Mouse (Mus musculus) frontal cortex, adult 2 months (tissue): ENCODE measurements around the gene Rnf10. TPM values are rescaled to one million over a fixed set of nuclear protein-coding genes. Genes with fewer than 3 reads are reported as not detected.

Experiments used
- DNase-seq, 2 experiments: peaks; one replicate each; pipeline ENCODE4 v3.0.0; 2022; ENCODE audit warnings: low spot score in 1 of 2; ENCODE audit errors: extremely low spot score in 1 of 2
- polyA plus RNA-seq: library from polyadenylated mRNA; depleted of rRNA; stranded (reverse); fragments of >200 nt; gene quantifications from 2 replicates; pipeline ENCODE4 v1.2.3, GENCODE M21; 2012; rRNA removed

Rnf10 gene
- polyA plus RNA-seq, 1 experiment, result 177 TPM

DNA sequence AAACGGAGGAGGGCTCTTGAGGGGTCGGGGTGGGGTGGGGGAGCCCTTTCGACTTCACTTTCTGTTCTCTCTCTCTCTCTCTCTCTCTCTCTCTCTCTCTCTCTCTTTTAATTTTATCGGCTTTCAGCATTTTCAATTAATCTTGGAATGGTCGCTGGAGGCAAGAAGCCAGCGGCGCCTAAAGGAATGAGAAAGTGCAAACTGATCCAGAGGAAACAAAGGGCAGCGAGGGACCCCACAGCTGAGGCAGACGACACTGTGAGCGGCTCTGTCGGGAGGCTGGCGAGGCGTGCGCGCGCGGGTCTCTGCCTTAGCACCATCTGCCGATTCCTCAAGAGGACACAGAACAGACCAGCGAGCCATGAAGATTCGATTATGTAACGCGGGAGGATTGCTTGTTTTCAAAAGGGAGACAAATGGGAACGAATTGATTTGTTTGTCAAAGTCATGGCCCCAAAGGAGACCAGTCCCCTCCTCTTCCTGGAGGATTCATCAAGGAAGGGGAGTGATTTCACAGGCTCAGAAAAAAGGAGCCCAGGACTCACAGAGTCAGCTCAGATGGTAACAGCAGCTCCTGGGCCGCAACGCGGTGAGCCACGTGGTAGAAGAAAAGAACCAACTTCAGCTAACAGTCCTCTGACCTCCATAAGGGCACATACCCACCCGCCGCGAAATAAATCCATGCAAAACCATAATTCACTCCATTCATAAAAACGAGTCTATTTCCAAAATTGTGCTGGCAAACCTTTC, 68.0 kb downstream of the Rnf10 start:
- peak in 1 of 2 experiments; percentile 78 for DNase-seq

- no peak for DNase-seq
Measured at GRCm38 (mm10) chr5:115203735-115204561, 68.8 kb downstream of the Rnf10 start.

DNA sequence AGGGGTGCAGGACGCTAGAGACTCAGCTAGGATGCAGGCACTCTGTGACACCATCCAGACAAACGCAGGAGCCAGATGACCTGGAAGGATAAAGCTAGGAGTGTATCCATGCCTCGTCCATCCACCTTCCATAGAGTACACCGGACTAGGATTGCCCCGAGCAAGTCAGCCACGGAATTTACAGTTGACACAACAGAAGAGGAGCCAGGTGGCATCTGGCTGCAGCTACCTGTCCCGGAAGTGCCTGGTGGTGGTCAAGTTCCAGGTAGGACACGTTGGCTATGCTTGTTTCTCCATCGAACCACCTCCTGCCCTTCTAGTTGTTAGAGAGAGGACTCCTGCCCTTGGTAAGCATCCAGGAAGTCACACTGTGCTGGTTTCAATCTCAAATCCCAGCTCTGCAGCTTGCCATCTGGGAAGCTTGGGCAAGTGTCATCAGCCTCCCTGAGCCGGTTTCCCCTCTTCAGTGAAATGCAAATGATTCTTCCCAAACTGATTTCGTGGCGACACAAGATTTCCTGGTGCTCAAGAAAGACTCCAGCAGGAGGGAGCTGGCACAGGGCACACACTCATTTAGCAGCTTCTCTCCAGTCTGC, 78.0 kb downstream of the Rnf10 start:
- DNase-seq, result no peak

DNA sequence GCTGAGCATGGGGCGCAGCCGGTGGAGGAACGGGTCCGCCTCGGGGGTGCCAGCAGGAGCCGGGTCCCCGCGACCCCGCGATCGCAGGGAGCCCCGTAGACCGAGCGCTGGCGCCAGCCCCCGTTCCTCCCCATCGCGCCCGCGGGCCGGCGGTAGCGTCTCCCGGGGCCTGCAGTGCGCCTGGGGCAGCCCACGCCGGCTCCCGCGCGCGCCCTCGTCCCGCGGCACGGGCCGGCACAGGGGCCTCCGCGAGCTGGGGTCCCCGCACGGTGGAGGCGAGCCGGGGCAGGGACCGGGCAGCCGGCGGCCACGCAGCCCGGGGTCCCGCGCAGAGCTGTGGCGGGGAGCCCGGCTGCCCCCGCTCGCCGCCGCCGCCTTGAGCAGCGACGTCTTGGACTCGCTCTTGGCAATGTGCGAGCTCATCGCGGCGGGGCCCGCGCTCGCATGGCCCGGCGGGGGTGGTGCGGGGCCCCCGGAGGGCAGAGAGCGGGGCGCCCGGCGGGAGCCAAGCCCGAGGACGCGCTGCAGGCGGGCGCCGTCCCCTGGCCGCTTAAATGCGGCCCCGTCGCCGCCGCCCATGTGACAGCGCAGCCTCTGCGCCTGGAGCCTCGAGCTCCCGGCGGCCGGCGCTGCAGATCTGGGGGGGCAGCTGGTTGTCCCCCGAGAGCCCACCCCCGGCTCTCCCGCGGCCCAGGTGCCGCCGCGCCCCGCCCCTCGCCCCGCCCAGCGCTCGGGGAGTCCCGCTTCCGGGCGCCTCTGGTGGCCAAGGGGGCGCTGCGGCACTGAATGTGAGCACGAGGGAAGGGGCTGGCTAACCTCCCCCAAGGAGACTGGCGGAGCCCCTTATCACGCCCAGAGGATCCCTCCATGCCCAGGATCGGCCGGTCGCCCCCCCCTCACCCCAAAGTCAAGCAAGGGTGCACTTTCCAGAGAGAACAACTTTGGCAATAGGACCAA, 78.8 kb downstream of the Rnf10 start, which contains the start of gene Cabp1:
Cabp1 (minus strand) TSS at position 713 of the 957 bp plus-strand sequence.
- DNase-seq, result peak in 1 of 2 experiments; percentile 73

GRCm38 (mm10) chr5:115193226-115193625, 79.5 kb downstream of the Rnf10 start:
- peak in 1 of 2 experiments; percentile 70 for DNase-seq

- DNase-seq, result no peak
Measured at GRCm38 (mm10) chr5:115192828-115193195, 79.9 kb downstream of the Rnf10 start.

- peak in 1 of 2 experiments; percentile 62 for DNase-seq
Measured at GRCm38 (mm10) chr5:115191880-115192827, 80.5 kb downstream of the Rnf10 start.

Other genes starting within 250 kb of the Rnf10 start
- not detected in 2 replicates for gene Gm10401, start 174.6 kb downstream of the Rnf10 start, polyA plus RNA-seq
- gene Acads, start 153.6 kb downstream of the Rnf10 start, polyA plus RNA-seq, result 13.1 and 14.9 TPM in 2 replicates
- gene Unc119b, start 137.9 kb downstream of the Rnf10 start, polyA plus RNA-seq, result 27.9 and 28.9 TPM in 2 replicates
- 66.5 and 67.1 TPM in 2 replicates for gene Mlec, start 114.7 kb downstream of the Rnf10 start, polyA plus RNA-seq
- 291 and 354 TPM in 2 replicates for gene Cabp1, start 78.5 kb downstream of the Rnf10 start, polyA plus RNA-seq
- gene Pop5, start 37.1 kb downstream of the Rnf10 start, polyA plus RNA-seq, result 129 and 134 TPM in 2 replicates
- 29.4 and 34.3 TPM in 2 replicates for gene Coq5, start 6.8 kb upstream of the Rnf10 start, polyA plus RNA-seq
- gene Dynll1, start 28.1 kb upstream of the Rnf10 start, polyA plus RNA-seq, result 637 and 750 TPM in 2 replicates
- 67.9 and 79.2 TPM in 2 replicates for gene Srsf9, start 54.3 kb upstream of the Rnf10 start, polyA plus RNA-seq
- gene Gatc, start 68.3 kb upstream of the Rnf10 start, polyA plus RNA-seq, result 32.8 and 33.0 TPM in 2 replicates
- gene Triap1, start 68.3 kb upstream of the Rnf10 start, polyA plus RNA-seq, result 22.2 and 24.1 TPM in 2 replicates
- 2,228 and 3,541 TPM in 2 replicates for gene Cox6a1, start 76.1 kb upstream of the Rnf10 start, polyA plus RNA-seq
- gene Msi1, start 156.7 kb upstream of the Rnf10 start, polyA plus RNA-seq, result 58.3 and 61.5 TPM in 2 replicates
- not detected in 2 replicates for gene Pla2g1b, start 193.4 kb upstream of the Rnf10 start, polyA plus RNA-seq
- gene Sirt4, start 211.8 kb upstream of the Rnf10 start, polyA plus RNA-seq, result 86.3 and 86.5 TPM in 2 replicates
- gene Pxn, start 233.8 kb upstream of the Rnf10 start, polyA plus RNA-seq, result 35.3 and 36.9 TPM in 2 replicates